Mouse (Mus musculus) fat pad, adult 2 months (tissue): ENCODE results near the gene Rnase9.
"Not testable (repeated sequence)": the region's sequence is repeated elsewhere in the genome, so short reads cannot be mapped to it uniquely, and the experiment has no call there.

Source experiments
- DNase-seq: peaks from one replicate; pipeline ENCODE4 v3.0.0-alpha.2; 2011; ENCODE audit warnings: low read depth, low spot score; ENCODE audit errors: extremely low read depth

The Rnase9 gene

DNA sequence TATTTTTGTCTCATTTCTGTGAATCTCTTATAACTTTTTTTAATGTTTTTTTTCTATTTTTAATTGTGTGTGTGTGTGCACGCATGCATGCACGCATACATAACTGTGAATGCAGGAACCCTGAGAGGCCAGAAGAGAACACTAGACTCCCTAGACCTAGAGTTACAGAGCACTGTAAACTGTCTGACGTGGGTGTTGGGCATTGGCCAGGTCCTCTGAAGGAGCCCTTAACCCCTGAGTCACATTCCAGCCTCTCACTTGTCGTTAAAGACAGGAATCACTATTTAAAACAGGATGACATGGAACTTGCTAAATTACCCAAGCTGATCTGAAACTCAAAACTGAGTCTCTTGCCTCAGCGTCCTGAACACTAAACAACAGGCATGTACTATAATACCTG, 10.3 kb upstream of the Rnase9 start:
- no peak for DNase-seq

DNA sequence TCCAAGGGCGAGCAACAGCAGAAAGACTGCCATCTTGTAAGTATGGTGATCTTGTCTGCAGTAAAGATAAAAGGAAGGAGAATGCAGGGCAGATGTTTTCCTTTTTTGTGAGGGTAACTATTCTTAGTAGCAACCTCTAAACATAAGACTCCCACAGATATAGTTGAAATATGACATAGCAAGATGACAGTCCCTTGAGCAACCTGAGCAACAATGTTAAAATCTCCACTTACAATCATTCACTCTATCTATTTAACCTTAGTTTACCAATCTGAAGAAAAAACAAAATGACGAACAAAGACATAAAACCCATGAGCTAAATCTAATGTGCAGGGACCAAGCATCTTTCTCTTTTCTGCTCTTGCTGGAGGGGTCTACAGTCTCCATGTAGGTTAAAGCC, 8.4 kb upstream of the Rnase9 start, which contains the start of gene Rnase11:
Gene Rnase11, minus strand, starts transcription at position 101 of the 400 bp plus-strand sequence.
- no peak for DNase-seq

DNA sequence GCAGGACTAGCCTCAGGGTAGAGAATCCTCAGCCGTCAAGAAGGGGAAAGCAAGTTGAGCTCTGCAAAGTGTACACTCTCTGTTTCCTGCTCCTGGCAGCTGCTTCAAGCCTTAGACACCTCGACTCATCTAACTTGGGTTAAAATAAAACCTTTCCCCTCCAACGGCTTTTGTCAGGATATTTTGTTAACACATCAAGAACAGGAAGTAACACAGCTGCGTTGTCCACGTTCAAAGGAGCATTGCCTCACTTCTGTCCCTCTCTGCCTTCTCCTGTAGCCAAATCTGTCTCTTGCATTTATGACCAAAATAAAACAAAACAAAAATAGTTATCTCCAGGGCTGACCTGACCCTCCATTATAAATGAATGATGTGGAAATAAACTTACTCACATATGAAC, 6.2 kb upstream of the Rnase9 start:
- DNase-seq, result no peak

DNA sequence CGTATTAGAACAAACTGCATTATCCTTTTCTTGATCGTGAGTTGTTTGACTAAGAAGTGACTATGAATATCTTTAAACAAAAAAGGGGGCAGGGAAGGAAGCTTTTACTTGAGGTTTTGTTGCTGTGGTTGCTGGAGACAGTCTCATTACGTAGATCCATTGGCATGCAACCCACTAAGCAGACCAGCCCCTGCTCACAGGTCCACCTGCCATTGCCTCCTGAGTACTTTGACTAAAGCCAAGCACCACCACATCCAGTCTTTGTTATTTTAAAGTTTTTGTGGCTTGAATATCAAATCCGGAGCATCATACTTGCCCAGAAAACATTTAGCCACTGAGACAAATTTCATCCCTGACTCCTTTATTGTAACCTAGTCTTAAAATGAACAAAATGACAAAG, 5.5 kb downstream of the Rnase9 start:
- no peak for DNase-seq

DNA sequence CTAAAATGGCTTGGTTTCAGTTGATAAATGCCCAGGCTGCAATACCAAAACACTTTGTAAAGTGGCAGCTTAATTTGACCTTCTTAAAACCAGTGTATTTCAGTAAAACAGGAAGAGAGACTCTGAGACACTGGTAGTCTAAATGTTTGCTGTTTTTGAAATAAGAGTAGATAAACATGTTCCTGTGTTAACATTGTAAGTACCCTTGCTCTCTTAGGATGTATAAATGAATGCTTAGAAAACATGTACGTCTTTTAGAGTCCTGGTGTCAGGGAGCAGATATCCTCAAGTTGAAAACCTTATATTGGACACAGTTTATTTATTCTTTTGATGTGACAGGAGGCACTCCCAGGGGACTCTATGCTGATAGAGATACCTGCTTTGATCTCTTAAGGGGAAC, 6.5 kb downstream of the Rnase9 start:
- DNase-seq, result no peak

DNA sequence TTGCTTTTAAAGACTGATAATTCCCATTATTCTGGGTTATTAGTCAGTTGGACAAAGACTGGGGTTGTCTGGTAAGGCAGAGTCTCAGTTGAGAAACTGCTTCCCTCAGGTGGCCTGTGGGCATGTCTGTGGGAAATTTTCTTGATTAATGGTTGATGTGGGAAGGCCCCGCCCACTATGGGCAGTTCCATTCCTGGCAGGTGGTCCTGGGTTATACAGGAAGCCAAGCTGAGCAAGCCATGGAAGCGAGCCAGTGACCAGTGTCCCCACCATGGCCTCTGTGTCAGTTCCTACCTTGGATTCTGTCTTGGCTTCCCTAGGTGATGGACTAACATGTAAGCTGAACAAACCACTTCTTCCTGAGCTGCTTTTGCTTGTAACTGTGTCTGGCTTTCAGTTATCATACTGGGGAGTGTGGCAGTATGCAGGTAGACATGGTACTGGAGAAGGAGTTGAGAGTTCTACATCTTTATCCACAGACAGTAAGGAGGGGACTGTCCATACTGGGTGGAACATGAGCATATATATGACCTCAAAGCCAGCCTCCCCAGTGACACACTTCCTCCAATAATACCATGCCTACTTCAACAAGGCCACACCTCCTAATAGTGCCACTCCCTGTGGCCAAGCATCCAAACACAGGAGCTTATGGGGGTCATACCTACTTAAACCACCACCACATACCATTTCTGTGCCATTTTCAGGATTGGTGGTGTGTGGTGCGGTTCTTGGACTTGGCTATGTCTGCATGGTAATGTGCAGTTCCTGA, 14.1 kb downstream of the Rnase9 start:
- DNase-seq, result no peak

DNA sequence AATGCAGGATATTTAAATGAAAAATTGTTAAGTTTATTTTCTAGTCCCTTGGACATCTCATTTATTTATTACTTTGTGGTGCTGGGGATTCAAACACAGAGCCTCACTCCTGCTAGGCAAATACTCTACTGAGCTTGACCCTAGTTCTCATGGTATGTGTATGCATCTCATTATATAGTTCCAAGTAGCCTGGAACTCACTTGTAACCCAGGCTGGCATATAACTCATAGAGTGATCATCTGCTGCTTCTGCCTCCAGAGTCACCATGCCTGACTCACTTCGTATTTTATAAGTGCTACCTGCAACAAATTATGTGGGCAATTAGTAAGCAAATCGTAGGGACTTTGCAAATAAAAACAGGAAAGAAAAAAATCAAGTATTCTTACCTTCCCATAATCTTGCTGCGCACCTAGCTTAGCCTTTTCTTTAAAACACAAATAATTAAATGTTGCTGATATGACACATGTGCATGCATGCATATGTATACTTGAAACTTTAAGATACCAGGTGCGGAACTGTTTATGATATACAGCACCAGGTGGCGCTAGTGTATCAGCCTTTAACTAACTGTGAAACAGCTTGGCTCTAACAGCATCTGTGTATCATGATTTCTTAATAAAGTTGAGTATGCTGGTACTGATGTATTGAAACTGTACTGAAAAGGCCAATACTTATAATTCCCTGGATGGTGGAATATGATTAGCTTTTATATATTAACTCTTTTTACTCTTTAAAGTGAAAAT, 15.1 kb downstream of the Rnase9 start:
- DNase-seq, result no peak

DNA sequence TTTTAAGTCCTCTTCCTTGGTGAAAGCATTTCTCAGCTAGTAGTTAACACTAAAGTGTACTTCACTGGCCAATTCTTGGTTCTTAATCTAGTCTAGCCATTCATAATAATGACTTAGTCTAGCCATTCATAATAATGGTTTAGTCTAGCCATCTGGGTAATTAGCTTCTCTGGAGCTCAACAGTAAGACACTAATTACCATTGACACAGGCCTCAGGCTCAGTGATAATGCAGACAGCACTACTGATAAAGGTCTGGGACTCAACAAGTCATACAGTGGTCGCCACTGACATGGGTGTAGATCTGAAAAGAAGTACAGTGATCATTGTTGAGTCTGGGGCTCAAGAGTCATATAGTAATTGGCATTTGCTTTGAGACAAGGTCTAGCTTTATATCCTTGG, 16.8 kb downstream of the Rnase9 start:
- DNase-seq, result no peak

DNA sequence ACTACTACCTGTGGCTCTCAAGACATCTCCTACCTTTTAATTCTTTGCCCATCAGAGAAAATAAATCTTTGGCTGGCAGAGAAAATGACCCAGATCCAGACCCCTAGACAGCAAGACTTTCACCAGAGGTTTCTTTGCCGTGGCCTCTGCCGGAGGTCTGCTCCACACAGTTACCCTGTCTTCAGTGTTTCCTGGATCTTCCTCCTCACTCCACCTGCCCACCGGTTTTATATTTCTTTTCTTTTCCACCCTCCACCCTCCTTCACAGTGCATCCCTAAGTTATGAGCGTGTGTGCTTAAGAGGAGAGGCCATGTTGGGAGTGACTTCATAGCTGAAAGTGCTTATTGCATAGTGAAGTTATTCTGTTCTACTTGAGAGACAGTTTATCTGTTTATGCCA, 18.2 kb downstream of the Rnase9 start:
- no peak for DNase-seq

DNA sequence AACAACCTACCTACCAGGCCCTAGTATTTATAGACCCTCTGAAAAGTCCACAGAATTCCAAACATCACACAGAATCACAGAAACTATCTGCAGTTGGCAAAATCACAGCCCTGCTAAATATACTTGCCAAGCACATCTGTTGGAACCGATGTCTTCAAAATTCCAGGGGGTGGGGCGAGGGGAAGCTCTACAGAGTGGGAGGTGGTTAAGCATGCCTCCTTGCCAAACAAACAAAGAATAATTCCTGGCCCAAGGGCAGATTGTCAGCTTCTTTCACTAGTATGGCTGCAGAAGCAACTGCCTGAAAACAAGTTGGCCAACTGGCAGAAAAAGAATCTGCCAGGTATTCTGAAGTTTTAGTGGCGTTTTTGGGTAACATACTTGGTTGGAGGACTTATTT, 24.4 kb downstream of the Rnase9 start:
- DNase-seq, result peak; percentile 63

DNA sequence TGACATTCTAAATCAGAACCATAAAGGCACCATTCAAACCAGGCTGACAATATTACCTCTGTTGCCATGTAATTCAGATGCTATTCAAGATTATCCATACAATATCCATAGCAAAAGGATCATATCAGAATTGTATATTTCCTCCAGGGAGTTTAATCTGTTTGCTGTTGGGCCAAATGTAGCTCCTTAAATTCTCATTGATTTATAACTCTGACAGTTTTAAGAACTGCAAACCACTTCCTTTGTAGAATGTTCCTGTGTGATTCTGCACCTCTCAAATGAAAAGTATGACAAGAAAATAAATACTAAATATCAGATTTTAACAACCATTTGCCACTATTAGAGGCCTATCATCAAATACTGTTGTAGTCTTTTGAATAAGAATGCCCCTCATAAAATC, 25.9 kb downstream of the Rnase9 start:
- no peak for DNase-seq

DNA sequence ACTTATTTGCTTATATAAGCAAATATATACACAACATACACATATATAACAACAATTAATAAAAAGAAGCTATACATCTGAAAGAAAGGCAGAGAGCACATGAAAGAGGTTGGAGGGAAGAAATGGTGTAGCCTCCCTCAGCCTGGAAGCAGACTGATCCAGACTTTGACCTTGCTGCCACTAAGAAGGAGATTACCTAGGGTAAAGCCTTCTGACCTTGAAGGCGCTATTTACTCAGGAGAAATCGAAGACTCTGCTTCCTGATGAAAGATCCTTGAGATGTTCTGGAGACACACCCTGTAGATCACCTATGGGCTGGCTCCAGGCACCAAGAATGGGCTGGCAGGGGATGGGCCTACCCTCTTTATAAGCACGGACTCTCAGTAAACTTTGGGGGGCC, 26.9 kb downstream of the Rnase9 start:
- DNase-seq, result not testable (repeated sequence)

DNA sequence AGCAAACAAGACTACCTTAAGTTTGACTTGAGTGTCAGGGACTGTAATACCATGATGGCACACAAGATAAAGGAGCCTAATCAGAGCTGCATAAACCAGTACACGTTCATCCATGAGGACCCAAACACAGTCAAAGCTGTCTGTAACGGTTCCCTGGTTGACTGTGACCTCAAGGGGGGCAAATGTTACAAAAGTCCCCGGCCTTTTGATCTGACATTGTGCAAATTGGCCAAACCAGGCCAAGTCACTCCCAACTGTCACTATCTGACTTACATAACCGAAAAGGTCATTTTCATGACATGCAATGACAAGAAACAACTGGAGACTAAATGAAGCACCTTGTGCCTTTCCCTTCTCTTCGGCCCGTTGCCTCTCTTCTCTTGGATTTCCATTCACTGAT, 32.1 kb downstream of the Rnase9 start:
- no peak for DNase-seq

DNA sequence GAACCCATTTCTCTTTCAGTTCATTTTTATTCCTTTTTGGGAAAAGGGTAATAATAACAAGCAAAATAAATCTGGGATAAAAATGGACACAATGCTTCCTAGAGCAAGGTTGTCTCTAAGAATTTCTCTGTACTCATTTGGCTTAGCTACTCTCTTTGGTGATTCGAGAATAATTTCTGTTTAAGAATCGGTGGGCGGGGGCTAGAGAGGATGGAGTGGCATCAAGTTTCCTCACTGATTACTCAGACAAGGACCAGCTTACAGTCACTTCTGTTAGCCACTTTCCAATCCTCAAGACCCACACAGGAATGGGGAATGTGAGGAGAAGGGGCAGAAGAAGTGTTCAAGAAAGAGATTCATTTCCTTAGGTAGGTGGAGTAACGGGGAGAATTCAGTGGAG, 32.9 kb downstream of the Rnase9 start:
- DNase-seq, result no peak

DNA sequence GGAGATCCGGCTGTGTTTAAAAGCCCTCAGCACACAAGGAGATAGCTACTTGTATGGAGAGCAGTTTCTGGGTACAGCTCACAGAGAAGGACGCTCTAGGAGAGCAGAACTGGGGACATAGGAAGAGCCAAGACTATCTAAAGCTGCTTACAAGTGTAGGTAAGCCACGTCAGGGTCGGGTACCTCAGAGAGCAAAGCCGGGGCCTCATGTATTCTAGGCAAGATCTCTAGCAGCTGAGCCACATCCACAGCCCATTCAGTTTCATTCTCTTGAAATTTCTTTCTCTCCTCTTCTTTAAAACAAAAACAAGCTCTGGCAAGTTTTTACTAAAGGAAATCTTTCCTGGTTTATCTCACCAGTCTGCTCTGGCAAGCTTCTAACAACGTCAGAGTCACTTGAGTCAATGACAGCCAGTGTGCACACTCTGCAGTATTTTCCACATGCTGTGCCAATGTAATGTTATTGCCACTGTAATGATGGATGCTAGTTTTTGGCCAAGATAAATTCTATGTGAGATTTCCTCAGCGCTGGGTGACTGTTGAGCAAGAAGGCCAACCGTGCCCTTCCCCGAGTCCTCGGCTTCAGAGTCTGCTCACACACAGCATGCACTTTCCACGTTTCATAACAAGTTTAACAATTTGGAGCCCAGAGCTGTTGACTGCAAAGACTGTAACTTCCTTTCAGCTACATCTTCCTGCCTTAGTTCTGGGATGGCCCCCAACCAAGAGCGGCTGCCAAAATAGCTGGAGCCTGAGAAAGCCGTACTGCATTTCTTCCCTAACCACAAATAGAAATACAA, 33.6 kb downstream of the Rnase9 start:
- peak; percentile 96 for DNase-seq

DNA sequence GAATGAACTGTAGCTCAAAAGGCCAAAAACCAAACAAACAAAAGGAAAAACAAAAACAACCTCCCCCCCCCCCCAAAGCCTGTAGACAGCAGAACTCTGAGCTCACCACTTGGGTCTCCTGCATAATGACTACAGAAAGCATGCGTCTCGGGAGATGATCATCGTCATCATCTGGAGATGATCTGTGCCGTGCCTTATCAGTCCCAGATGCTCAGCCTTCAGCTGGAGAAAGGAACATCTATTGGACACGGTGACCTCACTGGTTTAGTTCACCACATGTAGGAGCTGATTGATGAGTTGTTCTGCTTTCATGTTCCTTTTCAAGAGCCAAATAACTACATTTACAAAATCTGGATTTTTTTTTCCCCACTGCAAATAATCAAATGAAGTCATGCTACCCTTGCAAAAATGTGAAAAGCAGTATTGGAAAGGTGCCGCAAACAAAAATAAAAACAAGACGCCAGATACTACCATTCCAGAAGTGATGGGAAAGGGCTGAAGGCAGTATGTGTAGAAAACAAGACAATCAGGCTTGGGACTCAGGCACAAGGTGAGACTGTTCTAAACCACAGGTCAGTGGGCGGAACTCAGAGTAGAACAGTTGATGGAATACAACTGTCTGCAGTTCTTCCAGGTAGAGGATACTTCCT, 34.4 kb downstream of the Rnase9 start, which contains the start of gene Rnase10:
Gene Rnase10, plus strand, starts transcription at position 600 of the 650 bp plus-strand sequence.
- DNase-seq, result no peak

DNA sequence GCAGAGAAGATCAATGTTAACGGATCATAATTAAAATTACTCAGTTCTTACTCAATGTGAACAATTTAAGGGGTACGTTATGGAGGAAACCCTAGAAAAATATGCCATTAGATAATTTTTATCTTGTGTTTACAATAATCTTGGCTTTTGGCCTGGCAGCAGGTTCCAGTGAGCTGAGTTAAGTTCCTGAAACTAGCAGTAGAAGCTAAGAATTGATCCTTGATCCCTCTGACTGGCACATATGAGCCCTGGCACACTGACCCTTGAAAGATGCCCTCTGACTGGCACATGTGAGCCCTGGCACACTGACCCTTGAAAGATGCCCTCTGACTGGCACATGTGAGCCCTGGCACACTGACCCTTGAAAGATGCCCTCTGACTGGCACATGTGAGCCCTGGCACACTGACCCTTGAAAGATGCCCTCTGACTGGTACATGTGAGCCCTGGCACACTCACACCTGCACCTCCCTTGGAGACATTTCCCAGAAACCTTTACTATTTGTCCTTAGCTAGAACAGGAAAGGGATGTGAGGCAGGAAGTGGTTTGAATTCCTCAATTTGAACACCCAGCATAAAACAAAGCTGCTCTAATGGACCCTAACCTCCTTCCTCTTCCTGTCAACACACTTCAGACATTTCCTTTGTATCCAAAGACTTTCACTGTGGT, 43.5 kb downstream of the Rnase9 start:
- no peak for DNase-seq

DNA sequence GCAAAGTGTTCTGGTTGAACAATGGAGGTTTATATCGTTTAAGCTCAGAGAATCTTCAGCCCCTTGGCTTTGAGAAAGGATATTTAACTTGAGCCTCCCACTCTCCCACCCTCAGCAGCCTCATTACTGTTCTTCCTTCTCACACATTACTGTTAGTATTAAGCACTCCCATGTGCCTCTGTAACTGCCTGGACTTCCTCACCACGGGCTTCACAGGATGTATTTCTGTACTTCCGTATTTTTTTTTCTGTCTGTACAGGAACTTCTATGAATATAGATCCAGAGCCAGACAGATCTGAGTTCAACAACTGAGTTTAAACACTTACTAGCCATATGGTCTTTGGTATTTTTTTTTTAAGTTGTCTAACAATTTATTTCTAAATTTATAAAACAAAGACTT, 44.6 kb downstream of the Rnase9 start:
- DNase-seq, result no peak

DNA sequence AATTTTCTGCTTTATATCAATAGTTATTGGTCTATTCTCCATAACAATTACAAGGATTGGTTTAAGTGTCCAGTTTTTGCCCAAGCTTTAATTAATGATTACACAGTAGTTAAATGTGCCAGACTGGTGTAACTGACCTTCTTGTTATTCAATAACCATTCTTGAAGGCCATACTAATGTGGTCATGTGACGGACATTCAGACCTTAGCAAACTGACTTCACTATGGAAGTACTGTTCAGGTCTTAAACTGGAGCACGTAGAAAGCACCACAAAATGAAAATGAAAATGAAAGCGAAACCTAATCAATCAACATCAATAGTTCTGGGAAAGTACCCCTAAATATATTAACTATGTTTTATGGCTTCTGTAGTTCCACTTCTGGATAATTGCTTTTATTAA, 50.6 kb downstream of the Rnase9 start:
- DNase-seq, result no peak
